Mouse (Mus musculus): ENCODE results near the gene Srsf2. TPM values are rescaled to one million over a fixed set of nuclear protein-coding genes. Genes with fewer than 3 reads are reported as not detected.

Srsf2 gene
- polyA plus RNA-seq, 1 experiment from 2014 or later: 283 TPM

DNA sequence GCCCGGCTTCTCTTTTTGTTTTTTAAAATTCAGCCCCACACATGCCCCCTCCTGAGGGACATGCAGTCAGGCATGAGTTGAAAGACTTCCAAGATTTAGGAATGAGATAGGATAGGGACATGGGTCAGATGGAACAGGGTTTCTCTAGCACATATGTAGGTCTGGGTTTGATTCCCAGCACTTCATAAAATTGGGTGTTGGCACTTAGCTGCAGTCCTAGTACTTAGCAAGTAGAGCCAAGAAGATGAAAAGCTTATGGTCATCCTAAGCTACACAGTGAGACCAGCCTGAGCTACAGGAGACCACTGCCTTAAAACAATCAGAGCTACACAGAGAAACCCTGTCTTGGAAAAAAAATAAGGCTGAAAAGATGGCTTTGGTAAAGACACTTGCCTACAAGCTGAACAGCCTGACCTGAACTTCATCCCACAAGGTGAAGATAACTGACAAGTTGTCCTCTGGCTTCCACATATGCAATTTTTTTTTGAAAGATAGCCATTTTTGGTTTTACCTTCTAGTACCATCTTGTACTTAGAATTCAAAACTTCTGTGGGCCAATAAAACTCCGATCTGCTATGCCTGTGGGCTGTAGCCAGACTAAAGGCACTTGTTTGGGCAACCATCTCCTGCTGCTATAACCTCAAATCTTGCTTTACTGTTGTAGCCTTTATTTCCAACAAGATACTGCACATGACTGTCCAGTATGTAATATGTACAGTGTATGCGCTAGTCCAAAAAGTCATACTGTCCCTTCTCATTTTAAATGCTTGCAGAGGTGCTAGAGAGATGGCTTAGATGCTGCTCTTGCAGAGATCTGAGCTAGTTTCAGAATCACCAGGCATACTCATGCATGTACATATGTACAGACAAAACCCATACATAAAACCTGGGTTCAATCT is 5.5 kb downstream of the Srsf2 start:
- no peaks in the 10 kb centered on the region for H3K27me3 ChIP-seq
- POLR2A ChIA-PET: interaction anchor here (0.8 kb wide), 1 partner anchor 21 kb away, joined by 4 read pairs; no protein-coding TSS in a partner anchor
- DNase-seq (ENCODE audit: low read depth, low spot score) (no peak), ATAC-seq (no peak)
- CTCF ChIA-PET: interaction anchor here (1.2 kb wide), 1 partner anchor 218 kb away, joined by 3 read pairs; no protein-coding TSS in a partner anchor
- in situ Hi-C loops (cut with MboI; ENCODE audit: low pct_unique_long_range_greater_than_20kb): no loop called here
- TF ChIP-seq CTCF (IDR thresholded peaks at IDR 0.05): no peak

DNA sequence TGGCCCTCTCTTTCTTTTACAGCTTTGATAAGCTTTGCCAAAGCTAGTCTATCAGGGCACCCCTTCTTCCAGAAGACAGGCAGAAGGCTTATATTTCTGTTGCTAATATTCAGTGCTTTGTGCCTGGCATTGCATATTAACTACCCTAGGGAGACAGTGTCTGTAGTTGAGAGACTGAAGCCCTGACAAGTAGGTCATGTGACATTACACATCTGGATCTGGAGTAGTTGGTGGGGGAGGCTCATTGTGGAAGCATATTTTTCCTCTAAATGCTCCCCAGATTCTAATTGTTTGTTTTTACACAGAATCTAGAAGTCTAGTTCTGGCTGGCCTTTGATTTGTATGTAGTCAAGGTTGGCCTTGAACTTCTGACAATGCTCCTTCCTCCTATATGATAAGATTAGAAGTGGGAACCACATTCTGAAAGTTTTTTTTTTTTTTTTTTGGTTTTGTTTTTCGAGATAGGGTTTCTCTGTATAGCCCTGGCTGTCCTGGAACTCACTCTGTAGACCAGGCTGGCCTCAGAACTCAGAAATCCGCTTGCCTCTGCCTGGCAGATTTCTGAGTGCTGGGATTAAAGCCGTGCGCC is 6.2 kb downstream of the Srsf2 start:
- TF ChIP-seq CTCF (IDR thresholded peaks at IDR 0.05): no peak
- in situ Hi-C loops (cut with MboI; ENCODE audit: low pct_unique_long_range_greater_than_20kb): no loop called here
- ATAC-seq: no peak
- POLR2A ChIA-PET: no interaction called here
- CTCF ChIA-PET: no interaction called here
- no peaks in the 10 kb centered on the region for H3K27me3 ChIP-seq
- no peak for DNase-seq (ENCODE audit: low read depth, low spot score)

GRCm38 (mm10) chr11:116843261-116844233 is 9.3 kb downstream of the Srsf2 start, which contains the start of the genes Mettl23 and Jmjd6:
TSS of gene Mettl23 (plus strand) at chr11:116843278.
TSS of gene Jmjd6 (minus strand) at chr11:116843449.
- ChIA-PET CTCF (interaction anchor here (1.1 to 1.3 kb wide), 3 partner anchors 17 to 200 kb away, joined by 3 to 4 read pairs (median 3); no protein-coding TSS in a partner anchor), POLR2A (interaction anchor here (0.6 to 3.0 kb wide), 10 partner anchors 9 to 278 kb away, joined by 3 to 20 read pairs (median 4); partner anchors contain the start of genes Mfsd11, Mxra7, Srsf2 and St6galnac1)
- H3K27me3 ChIP-seq: no peaks in the 10 kb centered on the region
- in situ Hi-C loops (cut with MboI; ENCODE audit: low pct_unique_long_range_greater_than_20kb): no loop called here
- DNase-seq (ENCODE audit: low read depth, low spot score) (peak; percentile 89), ATAC-seq (peak; percentile 85)
- TF ChIP-seq CTCF (IDR thresholded peaks at IDR 0.05): no peak

DNA sequence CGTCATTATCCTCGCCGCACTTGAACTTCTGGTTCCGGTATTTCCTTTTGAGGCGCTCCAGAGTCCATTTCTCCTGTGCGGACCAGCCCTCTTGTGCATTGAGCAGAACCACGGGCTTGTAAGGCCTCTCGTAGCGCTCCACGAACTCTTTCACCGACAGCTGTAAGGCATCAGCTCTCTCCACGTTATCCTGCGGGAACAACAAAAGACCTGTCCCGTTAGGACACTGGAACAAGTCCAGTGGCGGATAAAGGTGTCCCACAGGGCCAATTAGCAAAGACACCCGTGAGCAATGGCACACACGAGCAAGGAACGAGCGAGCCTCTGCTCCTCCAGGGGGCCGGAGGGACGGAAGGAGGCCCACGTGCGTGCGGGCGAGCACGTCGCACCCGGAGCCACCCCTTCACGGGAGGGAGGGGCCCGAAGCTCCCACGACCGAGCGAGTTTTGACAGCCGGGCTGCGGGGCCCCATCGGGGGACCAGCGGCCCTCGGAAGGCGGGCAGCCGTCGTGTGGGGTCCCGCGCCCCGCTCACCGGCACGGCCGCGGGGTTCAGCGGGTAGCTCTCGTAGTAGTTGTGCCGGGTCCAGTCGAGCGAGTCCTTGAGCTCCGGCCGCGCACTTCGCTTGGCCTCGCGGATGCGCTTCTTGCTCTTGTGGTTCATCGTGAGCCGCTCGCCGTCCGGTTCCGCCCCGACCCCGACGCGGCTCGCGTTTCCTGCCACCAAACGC is 10.2 kb downstream of the Srsf2 start:
- DNase-seq (ENCODE audit: low read depth, low spot score): no peak
- peak; percentile 36 for ATAC-seq
- no peaks in the 10 kb centered on the region for H3K27me3 ChIP-seq
- no peak for TF ChIP-seq CTCF (IDR thresholded peaks at IDR 0.05)
- in situ Hi-C loops (cut with MboI; ENCODE audit: low pct_unique_long_range_greater_than_20kb): no loop called here
- ChIA-PET POLR2A (interaction anchor here (0.5 to 3.0 kb wide), 10 partner anchors 10 to 227 kb away, joined by 3 to 20 read pairs (median 4); partner anchors contain the start of genes Mfsd11, Mxra7, Srsf2 and St6galnac1), CTCF (interaction anchor here (1.1 to 1.3 kb wide), 4 partner anchors 14 to 199 kb away, joined by 3 to 4 read pairs (median 3); no protein-coding TSS in a partner anchor)

- TF ChIP-seq CTCF (IDR thresholded peaks at IDR 0.05): no peak
- H3K27me3 ChIP-seq: no peaks in the 10 kb centered on the region
- POLR2A ChIA-PET: interaction anchor here (3.0 kb wide), 1 partner anchor 13 kb away, joined by 17 read pairs; the partner anchor contains the start of gene Mxra7
- no peak for DNase-seq (ENCODE audit: low read depth, low spot score)
- no peak for ATAC-seq
- CTCF ChIA-PET: interaction anchor here (1.1 to 1.5 kb wide), 2 partner anchors 11 to 33 kb away, joined by 3 to 4 read pairs; no protein-coding TSS in a partner anchor
- in situ Hi-C loops (cut with MboI; ENCODE audit: low pct_unique_long_range_greater_than_20kb): no loop called here
Observed at GRCm38 (mm10) chr11:116840748-116841147, 12.1 kb downstream of the Srsf2 start.

DNA sequence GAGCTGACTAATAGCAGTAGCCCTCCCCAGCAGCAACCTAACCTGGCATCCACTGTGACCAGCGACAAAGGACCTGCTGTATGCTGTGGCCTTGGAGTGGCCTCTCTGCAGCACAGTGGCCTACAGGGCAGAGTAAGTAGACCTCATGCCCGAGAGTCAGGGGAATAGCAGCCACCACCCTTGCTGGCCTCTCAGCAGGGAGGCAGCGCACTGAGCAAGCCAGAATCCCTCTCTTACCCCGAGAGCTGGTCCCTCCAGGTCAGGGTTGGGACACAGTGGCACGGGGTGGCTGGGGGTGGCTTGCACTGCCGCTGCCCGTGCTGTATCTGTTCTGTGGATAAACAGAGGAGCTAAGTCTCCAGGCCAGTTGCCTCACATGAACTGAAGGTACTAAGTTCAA is 13.3 kb downstream of the Srsf2 start:
- no peak for ATAC-seq
- POLR2A ChIA-PET: interaction anchor here (1.5 kb wide), 1 partner anchor 9 kb away, joined by 3 read pairs; no protein-coding TSS in a partner anchor
- CTCF ChIA-PET: interaction anchor here (1.5 kb wide), 1 partner anchor 32 kb away, joined by 4 read pairs; no protein-coding TSS in a partner anchor
- no peak for TF ChIP-seq CTCF (IDR thresholded peaks at IDR 0.05)
- in situ Hi-C loops (cut with MboI; ENCODE audit: low pct_unique_long_range_greater_than_20kb): no loop called here
- H3K27me3 ChIP-seq: no peaks in the 10 kb centered on the region
- no peak for DNase-seq (ENCODE audit: low read depth, low spot score)

- TF ChIP-seq CTCF (IDR thresholded peaks at IDR 0.05): no peak
- POLR2A ChIA-PET: interaction anchor here (0.7 to 1.5 kb wide), 2 partner anchors 9 to 12 kb away, joined by 3 read pairs; no protein-coding TSS in a partner anchor
- DNase-seq (ENCODE audit: low read depth, low spot score): no peak
- ATAC-seq: no peak
- CTCF ChIA-PET: no interaction called here
- no peaks in the 10 kb centered on the region for H3K27me3 ChIP-seq
- in situ Hi-C loops (cut with MboI; ENCODE audit: low pct_unique_long_range_greater_than_20kb): no loop called here
Observed at GRCm38 (mm10) chr11:116838936-116839335, 14.0 kb downstream of the Srsf2 start.

- in situ Hi-C loops (cut with MboI; ENCODE audit: low pct_unique_long_range_greater_than_20kb): no loop called here
- no peak for TF ChIP-seq CTCF (IDR thresholded peaks at IDR 0.05)
- CTCF ChIA-PET: interaction anchor here (0.6 kb wide), 1 partner anchor 54 kb away, joined by 3 read pairs; no protein-coding TSS in a partner anchor
- POLR2A ChIA-PET: no interaction called here
- DNase-seq (ENCODE audit: low read depth, low spot score) (no peak), ATAC-seq (no peak)
- H3K27me3 ChIP-seq: no peaks in the 10 kb centered on the region
Observed at GRCm38 (mm10) chr11:116837441-116837840, 15.5 kb downstream of the Srsf2 start.

- no peak for TF ChIP-seq CTCF (IDR thresholded peaks at IDR 0.05)
- no peaks in the 10 kb centered on the region for H3K27me3 ChIP-seq
- DNase-seq (ENCODE audit: low read depth, low spot score) (no peak), ATAC-seq (no peak)
- ChIA-PET POLR2A (no interaction called here), CTCF (interaction anchor here (1.1 kb wide), 1 partner anchor 19 kb away, joined by 3 read pairs; no protein-coding TSS in a partner anchor)
- in situ Hi-C loops (cut with MboI; ENCODE audit: low pct_unique_long_range_greater_than_20kb): no loop called here
Observed at GRCm38 (mm10) chr11:116836283-116836682, 16.6 kb downstream of the Srsf2 start.
